Mouse (Mus musculus) small intestine, adult 2 months (tissue): ENCODE data around the gene CK137956. TPM values are rescaled to one million over a fixed set of nuclear protein-coding genes. Genes with fewer than 3 reads are reported as not detected.

Experiments
- H3K27ac ChIP-seq: fragments of 200-500 bp; 2 replicates; pipeline ENCODE4 v1.5.1; 2012; ENCODE audit warnings: low read depth, low read length, control low read depth, inconsistent platforms; ENCODE audit not compliant: insufficient read depth
- H3K27me3 ChIP-seq: fragments of 200-500 bp; 2 replicates; pipeline ENCODE4 v1.6.1; 2012; ENCODE audit warnings: mild to moderate bottlenecking, moderate library complexity, low read length, inconsistent platforms; ENCODE audit not compliant: control insufficient read depth, insufficient read depth
- H3K36me3 ChIP-seq: fragments of 200-500 bp; 2 replicates; pipeline ENCODE4 v1.6.1; 2012; ENCODE audit warnings: mild to moderate bottlenecking, low read length, control low read depth, inconsistent platforms; ENCODE audit not compliant: control insufficient read depth, insufficient read depth
- H3K4me1 ChIP-seq: fragments of 200-500 bp; 2 replicates; pipeline ENCODE4 v1.6.1; 2012; ENCODE audit warnings: low read length, inconsistent platforms, mixed read lengths; ENCODE audit not compliant: control insufficient read depth, insufficient read depth, insufficient read length
- H3K4me3 ChIP-seq: fragments of 200-500 bp; 2 replicates; pipeline ENCODE4 v1.5.1; 2012; ENCODE audit warnings: low read depth, mild to moderate bottlenecking, control low read depth, inconsistent platforms, low read length, moderate library complexity
- CTCF ChIP-seq: fragments of 200-500 bp; IDR thresholded peaks from 2 replicates; pipeline ENCODE4 v1.5.1; 2012; ENCODE audit warnings: low read depth, mild to moderate bottlenecking, control low read depth, inconsistent platforms, low read length, moderate library complexity, mixed read lengths; ENCODE audit not compliant: insufficient replicate concordance, insufficient read length; ENCODE audit errors: extremely low read depth
- POLR2A ChIP-seq: fragments of 200-500 bp; IDR thresholded peaks from 2 replicates; pipeline ENCODE4 v1.6.1; 2012; ENCODE audit warnings: low read depth, mild to moderate bottlenecking, control low read depth, inconsistent platforms, low read length, moderate library complexity
- WGBS: fragments of 180-500 bp; shearing (Covaris S2); methylation state at CpG from one replicate; pipeline ENCODE4 v1.1.7; 2018; 5-methylcytosine and 5-hydroxymethylcytosine counted together
- polyA plus RNA-seq: library from polyadenylated mRNA; depleted of rRNA; stranded (reverse); fragments of >200 nt; gene quantifications from 2 replicates; pipeline ENCODE4 v1.2.3, GENCODE M21; 2012; rRNA removed

CK137956 gene
- polyA plus RNA-seq, 1 experiment = not detected

- Histone ChIP-seq H3K27ac (no peak overlapping the region), H3K4me3 (no peak overlapping the region), H3K27me3 (no peaks in the 10 kb centered on the region), H3K36me3 (no peaks in the 10 kb centered on the region), H3K4me1 (no peaks in the 10 kb centered on the region)
- WGBS = 81% methylated on average over 7 of the region's 7 CpGs
- TF ChIP-seq POLR2A (no peak), CTCF (no peak)
Observed at GRCm38 (mm10) chr4:127913551-127913950, 57.2 kb downstream of the CK137956 start.

GRCm38 (mm10) chr4:127907151-127907550 is 63.6 kb downstream of the CK137956 start:
- Histone ChIP-seq H3K27me3 (no peaks in the 10 kb centered on the region), H3K4me3 (no peak overlapping the region), H3K4me1 (no peaks in the 10 kb centered on the region), H3K36me3 (no peaks in the 10 kb centered on the region), H3K27ac (no peak overlapping the region)
- 74% methylated on average over 8 of the region's 8 CpGs for WGBS
- TF ChIP-seq POLR2A (no peak), CTCF (no peak)

GRCm38 (mm10) chr4:127903954-127904353 is 66.8 kb downstream of the CK137956 start:
- no peaks in the 10 kb centered on the region for H3K36me3 ChIP-seq
- no peaks in the 10 kb centered on the region for H3K4me1 ChIP-seq
- TF ChIP-seq POLR2A = no peak
- no peak for TF ChIP-seq CTCF
- H3K27me3 ChIP-seq = no peaks in the 10 kb centered on the region
- no peak overlapping the region for H3K27ac ChIP-seq
- WGBS = 60% methylated on average over 3 of the region's 3 CpGs
- H3K4me3 ChIP-seq = no peak overlapping the region

GRCm38 (mm10) chr4:127900893-127901456 is 69.8 kb downstream of the CK137956 start:
- TF ChIP-seq POLR2A = no peak
- no peak for TF ChIP-seq CTCF
- Histone ChIP-seq H3K4me1 (no peaks in the 10 kb centered on the region), H3K36me3 (no peaks in the 10 kb centered on the region), H3K27me3 (no peaks in the 10 kb centered on the region), H3K4me3 (no peak overlapping the region), H3K27ac (no peak overlapping the region)
- 81% methylated on average over 7 of the region's 7 CpGs for WGBS

- TF ChIP-seq POLR2A (no peak), CTCF (no peak)
- Histone ChIP-seq H3K4me1 (no peaks in the 10 kb centered on the region), H3K27ac (no peak overlapping the region), H3K36me3 (no peaks in the 10 kb centered on the region), H3K4me3 (no peak overlapping the region), H3K27me3 (no peaks in the 10 kb centered on the region)
- 77% methylated on average over 7 of the region's 7 CpGs for WGBS
Observed at GRCm38 (mm10) chr4:127889071-127889470, 81.7 kb downstream of the CK137956 start.

GRCm38 (mm10) chr4:127878966-127879365 is 91.8 kb downstream of the CK137956 start:
- WGBS = 94% methylated on average over 8 of the region's 8 CpGs
- Histone ChIP-seq H3K27me3 (no peaks in the 10 kb centered on the region), H3K27ac (no peak overlapping the region), H3K36me3 (no peaks in the 10 kb centered on the region), H3K4me3 (no peak overlapping the region), H3K4me1 (no peaks in the 10 kb centered on the region)
- TF ChIP-seq CTCF (no peak), POLR2A (no peak)

Other genes starting within 250 kb of the CK137956 start
- 0.01 TPM in 2 replicates for gene Csmd2, start 16.9 kb upstream of the CK137956 start, polyA plus RNA-seq